Mouse (Mus musculus) neural tube, embryonic 14.5 days (tissue): Measurements from ENCODE around the gene Cox4i1. TPM values are rescaled to one million over a fixed set of nuclear protein-coding genes. Genes with fewer than 3 reads are reported as not detected.

ENCODE experiments used
- ATAC-seq: fragments of 200-750 bp; cut with Nextera tagmentation; 2 replicates; pipeline ENCODE4 v1.8.0; 2017; ENCODE audit warnings: low read depth, mild to moderate bottlenecking, moderate TSS enrichment, moderate library complexity
- H3K27ac ChIP-seq: fragments of 300-500 bp; sonication (generic); 2 replicates; pipeline ENCODE4 v1.5.1; 2014; ENCODE audit warnings: low read depth, mild to moderate bottlenecking, control low read depth, low read length, moderate library complexity, mixed read lengths
- H3K27me3 ChIP-seq: fragments of 300-500 bp; sonication (generic); 2 replicates; pipeline ENCODE4 v1.6.1; 2014; ENCODE audit warnings: low read length; ENCODE audit not compliant: control insufficient read depth, insufficient read depth
- H3K36me3 ChIP-seq: fragments of 300-500 bp; sonication (generic); 2 replicates; pipeline ENCODE4 v1.6.1; 2014; ENCODE audit warnings: low read length, mixed read lengths; ENCODE audit not compliant: control insufficient read depth, insufficient read depth
- H3K4me1 ChIP-seq: fragments of 300-500 bp; sonication (generic); 2 replicates; pipeline ENCODE4 v1.6.1; 2014; ENCODE audit warnings: low read length; ENCODE audit not compliant: control insufficient read depth, insufficient read depth
- H3K4me2 ChIP-seq: fragments of 300-500 bp; sonication (generic); 2 replicates; pipeline ENCODE4 v1.6.1; 2014; ENCODE audit warnings: mild to moderate bottlenecking, low read depth, low read length, control low read depth
- H3K4me3 ChIP-seq: fragments of 300-500 bp; sonication (generic); 2 replicates; pipeline ENCODE4 v1.5.1; 2014; ENCODE audit warnings: low read depth, low read length, control low read depth, mixed read lengths
- H3K9ac ChIP-seq: fragments of 300-500 bp; sonication (generic); replicated peaks from 2 replicates; pipeline ENCODE4 v1.6.1; 2014; ENCODE audit warnings: low read depth, mild to moderate bottlenecking, control low read depth, low read length, mixed read lengths
- H3K9me3 ChIP-seq: fragments of 300-500 bp; sonication (generic); 2 replicates; pipeline ENCODE4 v1.6.1; 2016; ENCODE audit warnings: low read length; ENCODE audit not compliant: control insufficient read depth
- WGBS: fragments of 180-500 bp; shearing (Covaris S2); extraction: QIAGEN DNeasy Blood & Tissue Kit; methylation state at CpG from one replicate; pipeline ENCODE4 v1.1.7; 2014; 5-methylcytosine and 5-hydroxymethylcytosine counted together
- polyA plus RNA-seq: library from polyadenylated mRNA; unstranded; fragments of >200 nt; fragmentation: Nextera tagmentation; extraction: Ambion mirVana; gene quantifications from 2 replicates; pipeline ENCODE4 v1.2.1, GENCODE M21; 2014

Cox4i1 gene
- polyA plus RNA-seq = 1,198 and 1,298 TPM in 2 replicates

- Histone ChIP-seq H3K4me3 (peak within 1 kb of the TSS; percentile 93), H3K9ac (peak within 1 kb of the TSS; percentile 94), H3K4me1 (peaks cover 24% of the 10 kb centered on the region), H3K27me3 (peaks cover 3% of the 10 kb centered on the region; the same call in 1 of the 2 replicates), H3K27ac (peak within 1 kb of the TSS; percentile 85), H3K9me3 (no peaks in the 10 kb centered on the region), H3K36me3 (peaks cover 18% of the 10 kb centered on the region), H3K4me2 (peak within 1 kb of the TSS; percentile 90)
- under 1% methylated on average over 99 of the region's 105 CpGs for WGBS
- peak; percentile 94 for ATAC-seq
Measured at GRCm38 (mm10) chr8:120667561-120668373, at the start of gene Cox4i1, which contains the start of gene Gm27021. Gene Cox4i1 (plus strand): TSS chr8:120668222. Gene Gm27021 (minus strand): TSS chr8:120668079.

DNA sequence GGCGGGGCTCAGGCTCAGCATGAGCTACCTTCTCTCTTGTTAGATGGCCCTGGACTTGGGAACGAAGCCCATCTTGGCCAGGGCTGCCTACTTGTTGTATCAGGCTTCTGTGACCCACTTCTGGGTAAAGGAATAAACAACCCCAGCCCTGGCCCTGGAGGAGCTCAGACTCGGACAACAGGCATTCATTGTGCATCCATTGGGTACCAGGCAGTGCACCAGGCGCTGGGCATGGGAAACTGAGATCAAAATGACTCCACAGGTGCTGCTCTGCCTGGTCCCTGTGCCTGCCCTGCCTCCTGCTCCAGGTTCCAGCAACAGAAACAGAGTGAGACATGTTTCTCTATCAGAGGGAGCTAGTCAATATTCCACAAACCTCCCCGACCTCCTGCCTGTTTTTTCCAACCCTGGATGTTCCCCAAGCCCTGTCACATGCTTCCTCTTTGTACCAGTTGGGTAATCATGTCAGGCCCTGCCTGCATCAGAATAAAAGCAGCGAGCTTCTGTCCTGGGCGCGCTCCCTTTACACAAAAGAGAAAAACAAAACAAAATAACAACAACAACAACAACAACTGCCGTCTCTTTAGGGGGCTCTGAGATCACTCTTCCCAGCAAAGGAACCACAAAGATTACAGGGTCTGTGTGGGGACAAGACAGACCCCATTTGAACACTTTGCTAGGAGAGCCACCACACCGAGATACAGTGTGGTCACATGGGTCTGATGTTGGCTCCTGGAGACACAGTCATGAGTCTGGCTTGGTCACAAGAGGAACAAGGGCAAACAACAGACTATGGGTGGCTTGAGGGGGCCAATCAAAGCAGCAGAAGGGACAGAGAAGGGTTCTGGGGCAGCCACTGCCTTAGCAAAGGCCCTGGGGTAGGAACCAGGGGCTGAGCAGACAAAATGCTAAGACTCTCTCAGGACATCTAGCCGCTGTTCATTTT, 48.5 kb upstream of the Cox4i1 start:
- H3K36me3 ChIP-seq = no peaks in the 10 kb centered on the region

GRCm38 (mm10) chr8:120620441-120620840, 47.6 kb upstream of the Cox4i1 start:
- no peak overlapping the region for H3K4me2 ChIP-seq
- no peaks in the 10 kb centered on the region for H3K36me3 ChIP-seq
- H3K9me3 ChIP-seq = no peaks in the 10 kb centered on the region
- H3K27ac ChIP-seq = no peak overlapping the region
- 69% methylated on average over 7 of the region's 7 CpGs for WGBS
- no peak for ATAC-seq
- H3K27me3 ChIP-seq = no peaks in the 10 kb centered on the region
- no peak overlapping the region for H3K4me3 ChIP-seq
- peaks cover 7% of the 10 kb centered on the region; the same call in 1 of the 2 replicates for H3K4me1 ChIP-seq
- H3K9ac ChIP-seq = no peak overlapping the region

More for the DNA sequence above, 48.5 kb upstream of the Cox4i1 start:
- WGBS = 79% methylated on average over 11 of the region's 11 CpGs
- H3K9ac ChIP-seq = no peak overlapping the region
- H3K4me3 ChIP-seq = no peak overlapping the region
- no peak overlapping the region for H3K4me2 ChIP-seq
- no peak overlapping the region for H3K27ac ChIP-seq
- H3K9me3 ChIP-seq = no peaks in the 10 kb centered on the region
- H3K4me1 ChIP-seq = peaks cover 7% of the 10 kb centered on the region; the same call in 1 of the 2 replicates
- H3K27me3 ChIP-seq = no peaks in the 10 kb centered on the region
- no peak for ATAC-seq

DNA sequence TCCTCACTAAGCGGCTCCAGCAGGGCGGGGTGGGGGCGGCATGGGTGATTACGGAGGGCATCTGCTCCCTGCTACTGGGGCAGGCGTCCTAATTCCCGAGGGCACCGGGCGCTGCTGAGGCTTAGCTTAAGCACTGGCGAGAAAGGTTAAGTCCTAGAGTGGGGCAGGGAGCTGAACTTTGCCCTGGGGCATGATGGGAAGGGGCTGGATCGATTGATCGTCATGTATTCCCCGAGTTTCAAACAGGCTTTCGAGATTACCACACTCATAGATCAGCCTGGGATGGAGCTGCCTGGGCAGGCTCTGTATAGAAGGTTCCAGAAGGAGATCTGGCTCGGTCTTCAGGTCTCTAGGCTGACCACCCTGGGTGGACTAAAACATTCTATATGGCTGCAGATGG, 45.9 kb upstream of the Cox4i1 start:
- no peak for ATAC-seq
- H3K9me3 ChIP-seq = no peaks in the 10 kb centered on the region
- 70% methylated on average over 14 of the region's 14 CpGs for WGBS

GRCm38 (mm10) chr8:120623608-120624007, 44.4 kb upstream of the Cox4i1 start:
- 39% methylated on average over 2 of the region's 2 CpGs for WGBS
- Histone ChIP-seq H3K4me2 (no peak overlapping the region), H3K4me1 (no peaks in the 10 kb centered on the region)

More for the DNA sequence above, 45.9 kb upstream of the Cox4i1 start:
- no peaks in the 10 kb centered on the region for H3K4me1 ChIP-seq
- no peak overlapping the region for H3K4me3 ChIP-seq
- no peaks in the 10 kb centered on the region for H3K27me3 ChIP-seq
- no peaks in the 10 kb centered on the region for H3K36me3 ChIP-seq
- no peak overlapping the region for H3K9ac ChIP-seq
- H3K27ac ChIP-seq = no peak overlapping the region
- no peak overlapping the region for H3K4me2 ChIP-seq

DNA sequence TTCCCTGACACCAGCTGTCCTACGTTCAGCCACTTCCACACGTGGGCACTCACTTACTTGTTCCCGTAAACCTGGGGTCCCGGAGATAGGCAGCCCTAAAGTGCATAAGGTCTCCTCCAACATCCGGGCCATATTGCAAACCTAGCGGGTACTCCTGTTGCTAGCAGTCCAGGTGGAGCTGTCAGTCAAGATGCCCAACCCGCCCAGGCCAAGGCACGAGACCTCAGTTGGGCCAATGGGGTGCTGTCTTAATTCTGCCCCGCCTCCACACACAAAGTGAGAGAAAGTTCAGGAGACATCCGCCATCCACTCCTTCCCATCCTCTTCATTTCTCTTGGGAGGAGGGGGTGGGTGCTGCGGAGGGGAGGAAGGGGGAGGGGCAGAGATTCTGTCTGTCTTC, 41.6 kb upstream of the Cox4i1 start:
- no peak overlapping the region for H3K4me2 ChIP-seq
- no peak for ATAC-seq
- 65% methylated on average over 10 of the region's 11 CpGs for WGBS
- no peak overlapping the region for H3K27ac ChIP-seq
- H3K9ac ChIP-seq = no peak overlapping the region
- H3K9me3 ChIP-seq = no peaks in the 10 kb centered on the region
- H3K4me3 ChIP-seq = no peak overlapping the region
- no peaks in the 10 kb centered on the region for H3K4me1 ChIP-seq
- H3K36me3 ChIP-seq = no peaks in the 10 kb centered on the region
- no peaks in the 10 kb centered on the region for H3K27me3 ChIP-seq

More at GRCm38 (mm10) chr8:120623608-120624007, 44.4 kb upstream of the Cox4i1 start:
- no peak overlapping the region for H3K27ac ChIP-seq
- no peak overlapping the region for H3K4me3 ChIP-seq
- ATAC-seq = no peak
- no peaks in the 10 kb centered on the region for H3K27me3 ChIP-seq
- H3K9ac ChIP-seq = no peak overlapping the region
- no peaks in the 10 kb centered on the region for H3K36me3 ChIP-seq
- H3K9me3 ChIP-seq = no peaks in the 10 kb centered on the region

DNA sequence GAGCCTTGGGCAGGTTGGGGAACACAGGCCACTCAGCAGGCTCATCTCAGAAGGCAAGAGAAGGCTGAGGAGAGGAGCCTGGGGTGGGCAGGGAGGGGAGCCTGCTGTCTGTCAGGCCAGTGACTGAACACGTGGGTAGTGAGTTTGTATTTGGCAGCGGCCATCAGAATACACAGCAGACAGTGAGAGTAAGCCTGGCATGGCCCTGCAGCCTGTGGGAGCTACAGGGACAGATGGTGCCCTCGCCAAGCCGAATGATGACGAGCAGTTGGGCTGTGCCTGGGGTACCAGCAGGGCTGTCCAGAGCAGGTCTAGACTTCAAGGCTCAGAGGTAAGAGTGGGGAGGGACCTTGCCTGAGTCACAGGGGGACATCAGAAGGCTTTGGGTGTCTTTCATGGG, 40.7 kb upstream of the Cox4i1 start:
- no peak overlapping the region for H3K4me3 ChIP-seq
- WGBS = 69% methylated on average over 5 of the region's 5 CpGs
- no peak for ATAC-seq
- no peaks in the 10 kb centered on the region for H3K27me3 ChIP-seq
- no peaks in the 10 kb centered on the region for H3K4me1 ChIP-seq
- no peak overlapping the region for H3K4me2 ChIP-seq
- no peaks in the 10 kb centered on the region for H3K9me3 ChIP-seq
- no peak overlapping the region for H3K27ac ChIP-seq
- no peaks in the 10 kb centered on the region for H3K36me3 ChIP-seq
- H3K9ac ChIP-seq = no peak overlapping the region

DNA sequence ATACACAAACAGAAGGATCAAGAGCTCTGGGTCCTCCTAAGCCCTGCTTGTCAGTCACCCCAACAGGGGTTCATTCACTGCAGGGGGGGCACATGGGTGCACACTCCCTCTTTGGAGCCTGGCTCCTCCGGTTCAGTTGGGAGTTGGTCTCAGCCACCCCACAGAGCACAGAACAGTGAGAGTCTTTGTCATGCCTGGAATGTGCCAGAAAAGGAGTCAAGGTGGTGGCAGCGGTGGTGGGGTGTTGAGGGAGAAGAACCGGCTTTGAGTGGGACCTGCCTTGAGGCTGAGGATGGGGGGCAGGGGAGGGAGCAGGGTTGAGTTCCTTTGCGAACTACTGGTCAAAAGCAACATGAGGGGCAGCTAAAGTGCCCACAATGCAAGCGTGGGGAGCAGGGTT, 38.0 kb upstream of the Cox4i1 start:
- Histone ChIP-seq H3K36me3 (no peaks in the 10 kb centered on the region), H3K9ac (no peak overlapping the region), H3K4me3 (no peak overlapping the region), H3K4me1 (peaks cover 9% of the 10 kb centered on the region), H3K9me3 (no peaks in the 10 kb centered on the region), H3K27ac (no peak overlapping the region), H3K27me3 (no peaks in the 10 kb centered on the region), H3K4me2 (no peak overlapping the region)
- no peak for ATAC-seq
- WGBS = 59% methylated on average over 5 of the region's 5 CpGs
